Mouse (Mus musculus): ENCODE measurements at regions not wholly inside any gene's neighbourhood (a gene's known extent, or its start where the extent isn't known, plus 50 kb on each side); places are given as distances from the start of the nearest gene placed in this dataset.

DNA sequence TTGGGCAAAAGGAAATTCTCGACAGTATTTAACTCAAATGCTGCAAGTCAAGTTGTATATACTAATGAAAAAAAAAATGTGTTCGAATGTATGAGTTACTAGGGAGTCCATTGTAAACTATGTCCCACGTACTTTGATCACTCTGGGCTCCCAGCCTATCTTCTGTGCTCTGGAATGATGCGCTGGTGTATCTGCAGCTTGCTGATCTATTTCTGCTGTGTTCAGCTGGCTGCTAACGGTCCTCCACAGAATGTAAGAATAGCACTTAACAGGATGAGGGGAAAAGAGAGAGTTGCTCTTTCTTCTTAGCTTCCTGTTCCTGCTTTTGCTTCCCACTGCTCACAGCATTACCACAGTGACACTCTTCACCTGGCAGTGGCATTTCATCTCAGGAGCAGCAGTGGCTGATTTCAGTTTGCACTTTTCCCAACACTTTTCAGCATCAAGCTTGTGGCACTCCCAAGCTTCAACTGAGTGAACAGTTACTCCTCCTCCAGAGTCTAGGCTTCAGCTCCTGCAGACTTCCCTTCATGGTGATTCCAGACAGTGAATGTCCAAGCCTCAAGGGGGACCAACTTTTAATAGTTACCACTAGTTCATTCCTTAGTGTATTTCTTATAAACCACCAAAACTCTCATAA lies 425.9 kb downstream of the Arap2 start:
- no peaks in the 10 kb centered on the region for H3K36me3 ChIP-seq (replicated peaks)
- no peaks in the 10 kb centered on the region for H3K9me3 ChIP-seq
- no peaks in the 10 kb centered on the region for H3K4me1 ChIP-seq
- H3K27me3 ChIP-seq (replicated peaks), result no peaks in the 10 kb centered on the region
- H3K4me3 ChIP-seq, result no peak overlapping the region
- no peak overlapping the region for H3K9ac ChIP-seq
- no peak overlapping the region for H3K27ac ChIP-seq
- H3K4me2 ChIP-seq, result no peak overlapping the region
- ATAC-seq (replicated peaks), result no peak
- WGBS, result 80% methylated on average over 5 of the region's 5 CpGs

DNA sequence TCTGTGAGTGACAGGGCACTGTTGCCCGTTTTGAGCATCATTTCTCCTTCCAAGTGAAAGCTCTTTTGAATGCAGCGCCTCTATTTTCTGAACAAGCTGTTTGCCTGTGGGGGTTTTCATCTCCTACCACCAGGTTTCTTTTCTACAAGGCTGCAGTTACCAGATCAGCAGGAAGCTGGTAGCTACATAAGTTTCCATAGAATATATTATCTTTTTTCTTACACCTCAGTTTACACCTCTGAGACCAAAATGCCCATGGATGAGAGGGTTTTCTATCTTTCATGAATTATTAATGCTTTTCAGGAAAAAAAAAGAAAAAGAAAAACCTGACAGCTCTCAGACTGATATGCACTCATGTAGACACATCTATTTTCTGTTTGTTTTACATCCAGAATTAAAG lies 445.3 kb downstream of the Arap2 start:
- ATAC-seq (replicated peaks), result peak; percentile 70
- Histone ChIP-seq H3K4me1 (no peaks in the 10 kb centered on the region), H3K4me2 (no peak overlapping the region), H3K36me3 (replicated peaks) (no peaks in the 10 kb centered on the region), H3K27me3 (replicated peaks) (no peaks in the 10 kb centered on the region), H3K9me3 (no peaks in the 10 kb centered on the region), H3K27ac (no peak overlapping the region), H3K4me3 (no peak overlapping the region), H3K9ac (no peak overlapping the region)
- 46% methylated on average over 2 of the region's 2 CpGs for WGBS

DNA sequence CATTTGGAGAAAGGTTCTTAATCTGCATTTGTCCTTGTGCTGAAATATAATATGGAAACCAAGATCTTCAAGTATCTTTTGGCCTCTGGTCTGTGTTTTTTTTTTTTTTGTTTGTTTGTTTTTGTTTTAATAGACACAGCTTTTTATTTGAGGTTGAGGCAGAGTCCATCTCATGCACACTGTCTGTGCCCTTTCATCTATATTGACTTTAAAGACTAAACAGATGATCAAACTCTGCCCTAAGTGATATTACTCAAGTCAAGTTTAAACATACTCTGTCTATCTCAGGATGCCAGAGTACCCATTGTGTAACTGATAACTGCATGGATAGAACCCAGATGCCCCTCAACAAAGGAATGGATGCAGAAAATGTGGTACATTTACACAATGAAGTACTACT lies 460.4 kb downstream of the Arap2 start:
- no peak for ATAC-seq (replicated peaks)
- no peaks in the 10 kb centered on the region for H3K4me1 ChIP-seq
- no peak overlapping the region for H3K4me3 ChIP-seq
- no peaks in the 10 kb centered on the region for H3K36me3 ChIP-seq (replicated peaks)
- H3K27ac ChIP-seq, result no peak overlapping the region
- H3K9ac ChIP-seq, result no peak overlapping the region
- no peak overlapping the region for H3K4me2 ChIP-seq
- H3K27me3 ChIP-seq (replicated peaks), result no peaks in the 10 kb centered on the region
- H3K9me3 ChIP-seq, result no peaks in the 10 kb centered on the region

GRCm38 (mm10) chr5:62296858-62297257 lies 469.1 kb downstream of the Arap2 start:
- H3K4me3 ChIP-seq, result no peak overlapping the region
- H3K36me3 ChIP-seq (replicated peaks), result no peaks in the 10 kb centered on the region
- H3K27me3 ChIP-seq (replicated peaks), result no peaks in the 10 kb centered on the region
- no peak overlapping the region for H3K9ac ChIP-seq
- 87% methylated on average over 1 of the region's 1 CpGs for WGBS
- H3K27ac ChIP-seq, result no peak overlapping the region
- H3K4me2 ChIP-seq, result no peak overlapping the region
- H3K4me1 ChIP-seq, result no peaks in the 10 kb centered on the region
- ATAC-seq (replicated peaks), result no peak
- H3K9me3 ChIP-seq, result no peaks in the 10 kb centered on the region
